Mouse (Mus musculus) hindbrain, embryonic 10.5 days (tissue): ENCODE measurements around the gene Olfr313. TPM values are rescaled to one million over a fixed set of nuclear protein-coding genes. Genes with fewer than 3 reads are reported as not detected.
"Not testable (repeated sequence)": the region's sequence is repeated elsewhere in the genome, so short reads cannot be mapped to it uniquely, and the experiment has no call there.

Experiments
- DNase-seq: peaks from one replicate; pipeline ENCODE4 v3.0.0-alpha.2; 2017; ENCODE audit warnings: low spot score
- H3K27ac ChIP-seq: fragments of 300-500 bp; sonication (generic); 2 replicates; pipeline ENCODE4 v1.5.1; 2016; ENCODE audit warnings: mild to moderate bottlenecking, moderate library complexity
- H3K27me3 ChIP-seq: fragments of 300-500 bp; sonication (generic); 2 replicates; pipeline ENCODE4 v1.6.1; 2016; ENCODE audit warnings: mild to moderate bottlenecking; ENCODE audit not compliant: poor library complexity, insufficient read depth, severe bottlenecking
- H3K36me3 ChIP-seq: fragments of 300-500 bp; sonication (generic); 2 replicates; pipeline ENCODE4 v1.6.1; 2016; ENCODE audit warnings: mild to moderate bottlenecking, moderate library complexity
- H3K4me1 ChIP-seq: fragments of 300-500 bp; sonication (generic); replicated peaks from 2 replicates; pipeline ENCODE4 v1.6.1; 2016; ENCODE audit warnings: mild to moderate bottlenecking
- H3K4me3 ChIP-seq: fragments of 300-500 bp; sonication (generic); 2 replicates; pipeline ENCODE4 v1.5.1; 2016; ENCODE audit warnings: mild to moderate bottlenecking, moderate library complexity
- H3K9me3 ChIP-seq: fragments of 300-500 bp; sonication (generic); 2 replicates; pipeline ENCODE4 v1.6.1; 2016; ENCODE audit warnings: mild to moderate bottlenecking, moderate library complexity
- WGBS: fragments of 180-500 bp; shearing (Covaris S2); methylation state at CpG from one replicate; pipeline ENCODE4 v1.1.7; 2016; 5-methylcytosine and 5-hydroxymethylcytosine counted together
- polyA plus RNA-seq: library from polyadenylated mRNA; unstranded; fragments of >200 nt; fragmentation: Nextera tagmentation; extraction: Ambion mirVana; gene quantifications from 2 replicates; pipeline ENCODE4 v1.2.1, GENCODE M21; 2016

The Olfr313 gene
- not detected in 2 replicates for polyA plus RNA-seq

DNA sequence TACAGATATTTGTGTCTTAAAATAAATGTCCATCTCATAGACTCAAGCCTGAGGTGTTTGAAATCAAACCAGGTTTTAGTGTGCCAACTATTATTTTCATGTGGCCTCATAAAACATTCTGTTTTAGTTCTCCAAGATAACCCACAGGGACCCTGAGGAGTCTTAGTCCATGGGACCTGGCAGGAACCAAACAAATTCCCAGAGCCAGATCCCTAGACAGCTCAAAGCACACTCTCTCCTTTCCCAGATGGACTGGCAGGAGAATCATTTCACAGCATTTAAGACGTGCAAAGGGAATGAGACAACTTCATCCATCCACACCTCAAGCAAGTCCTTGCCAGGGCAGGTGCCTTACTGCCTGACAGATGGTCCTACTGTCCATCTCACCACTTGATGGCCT, at the start of gene Olfr313:
Gene Olfr313 (plus strand): TSS at position 301 of the 400 bp plus-strand sequence.
- 66% methylated on average over 1 of the region's 1 CpGs for WGBS
- H3K27ac ChIP-seq, H3K36me3 ChIP-seq, H3K4me1 ChIP-seq, H3K9me3 ChIP-seq, DNase-seq, H3K4me3 ChIP-seq, H3K27me3 ChIP-seq: not testable (repeated sequence)

GRCm38 (mm10) chr11:58772888-58773287, 41.9 kb upstream of the Olfr313 start, which contains the start of gene Olfr315:
TSS of gene Olfr315 (plus strand) at chr11:58773188.
- H3K27me3 ChIP-seq, result no peaks in the 10 kb centered on the region
- no peak within 1 kb of the TSS for H3K27ac ChIP-seq
- no peak for DNase-seq
- no peak within 1 kb of the TSS for H3K4me3 ChIP-seq
- no peaks in the 10 kb centered on the region for H3K36me3 ChIP-seq
- H3K9me3 ChIP-seq, result no peaks in the 10 kb centered on the region
- no peaks in the 10 kb centered on the region for H3K4me1 ChIP-seq

- Histone ChIP-seq H3K4me3 (no peak within 1 kb of the TSS), H3K4me1 (no peaks in the 10 kb centered on the region; the same call in 1 of the 2 replicates), H3K36me3 (no peaks in the 10 kb centered on the region), H3K27me3 (no peaks in the 10 kb centered on the region), H3K27ac (no peak within 1 kb of the TSS), H3K9me3 (no peaks in the 10 kb centered on the region)
- 81% methylated on average over 6 of the region's 6 CpGs for WGBS
- no peak for DNase-seq
Observed at GRCm38 (mm10) chr11:58782480-58783089, 32.2 kb upstream of the Olfr313 start, which contains the start of gene Olfr314. TSS of gene Olfr314 (plus strand) at chr11:58782952.

- Histone ChIP-seq H3K9me3 (no peaks in the 10 kb centered on the region), H3K27ac (no peak overlapping the region), H3K27me3 (no peaks in the 10 kb centered on the region), H3K36me3 (no peaks in the 10 kb centered on the region), H3K4me1 (peaks cover under 1% of the 10 kb centered on the region), H3K4me3 (no peak overlapping the region)
- 73% methylated on average over 2 of the region's 2 CpGs for WGBS
- no peak for DNase-seq
Observed at GRCm38 (mm10) chr11:58784182-58784581, 30.6 kb upstream of the Olfr313 start.

GRCm38 (mm10) chr11:58787651-58788050, 27.1 kb upstream of the Olfr313 start:
- no peaks in the 10 kb centered on the region for H3K27me3 ChIP-seq
- H3K9me3 ChIP-seq, result no peaks in the 10 kb centered on the region
- no peak for DNase-seq
- H3K4me1 ChIP-seq, result peaks cover 8% of the 10 kb centered on the region
- 89% methylated on average over 10 of the region's 10 CpGs for WGBS
- no peak overlapping the region for H3K27ac ChIP-seq
- H3K36me3 ChIP-seq, result no peaks in the 10 kb centered on the region
- H3K4me3 ChIP-seq, result no peak overlapping the region

GRCm38 (mm10) chr11:58788346-58788745, 26.5 kb upstream of the Olfr313 start:
- no peaks in the 10 kb centered on the region for H3K36me3 ChIP-seq
- H3K4me3 ChIP-seq, result no peak overlapping the region
- no peaks in the 10 kb centered on the region for H3K9me3 ChIP-seq
- no peaks in the 10 kb centered on the region for H3K27me3 ChIP-seq
- no peak for DNase-seq
- H3K4me1 ChIP-seq, result peaks cover 8% of the 10 kb centered on the region
- WGBS, result 83% methylated on average over 8 of the region's 8 CpGs
- H3K27ac ChIP-seq, result no peak overlapping the region

DNA sequence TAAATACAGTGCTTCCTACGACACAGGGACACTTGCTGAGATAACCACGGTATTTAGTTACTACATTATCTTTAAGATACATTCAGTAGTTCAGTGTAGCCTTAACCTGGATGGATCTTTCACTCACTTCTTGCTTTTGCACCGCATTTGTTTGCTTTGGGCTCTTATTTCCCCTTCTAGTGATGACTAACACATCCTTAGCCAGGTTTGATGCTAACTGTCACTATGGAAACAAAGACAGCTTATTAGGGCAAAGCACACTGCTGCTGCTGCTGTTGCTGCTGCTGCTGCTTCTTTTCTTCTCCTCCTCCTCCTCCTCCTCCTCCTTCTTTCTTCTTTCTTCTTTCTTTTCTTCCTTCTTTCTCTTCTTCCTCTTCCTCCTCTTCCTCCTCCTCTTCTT, 25.3 kb upstream of the Olfr313 start:
- Histone ChIP-seq H3K9me3 (no peaks in the 10 kb centered on the region), H3K36me3 (no peaks in the 10 kb centered on the region), H3K27ac (no peak overlapping the region), H3K4me3 (no peak overlapping the region), H3K27me3 (no peaks in the 10 kb centered on the region), H3K4me1 (peaks cover 8% of the 10 kb centered on the region)
- WGBS, result 28% methylated on average over 3 of the region's 3 CpGs
- no peak for DNase-seq

DNA sequence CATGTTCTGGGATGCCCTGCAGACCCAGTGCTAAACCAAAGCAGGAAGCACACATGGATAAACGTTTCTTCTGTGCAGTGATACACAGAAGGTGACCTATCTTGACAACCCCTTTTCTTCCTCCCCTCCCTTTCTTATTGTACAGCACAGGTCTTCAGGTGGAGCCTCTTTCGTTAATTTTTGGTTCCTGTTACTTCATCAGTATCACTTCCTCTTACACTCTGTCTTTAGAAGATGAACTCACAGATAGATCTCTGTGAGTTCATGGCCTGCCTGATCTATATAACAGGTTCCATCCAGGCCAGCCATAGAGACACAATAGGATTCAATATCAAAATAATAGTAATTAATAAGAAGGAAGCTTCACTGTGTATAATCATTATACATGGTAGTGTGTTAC, 24.7 kb upstream of the Olfr313 start:
- WGBS, result 67% methylated on average over 2 of the region's 2 CpGs
- Histone ChIP-seq H3K27ac (no peak overlapping the region), H3K4me1 (peaks cover 8% of the 10 kb centered on the region), H3K4me3 (no peak overlapping the region), H3K9me3 (no peaks in the 10 kb centered on the region), H3K36me3 (no peaks in the 10 kb centered on the region), H3K27me3 (no peaks in the 10 kb centered on the region)
- DNase-seq, result no peak

GRCm38 (mm10) chr11:58790646-58791045, 24.2 kb upstream of the Olfr313 start:
- Histone ChIP-seq H3K4me3 (no peak overlapping the region), H3K36me3 (no peaks in the 10 kb centered on the region), H3K4me1 (peaks cover 8% of the 10 kb centered on the region), H3K27ac (no peak overlapping the region), H3K9me3 (no peaks in the 10 kb centered on the region), H3K27me3 (no peaks in the 10 kb centered on the region)
- 87% methylated on average over 6 of the region's 6 CpGs for WGBS
- DNase-seq, result no peak

DNA sequence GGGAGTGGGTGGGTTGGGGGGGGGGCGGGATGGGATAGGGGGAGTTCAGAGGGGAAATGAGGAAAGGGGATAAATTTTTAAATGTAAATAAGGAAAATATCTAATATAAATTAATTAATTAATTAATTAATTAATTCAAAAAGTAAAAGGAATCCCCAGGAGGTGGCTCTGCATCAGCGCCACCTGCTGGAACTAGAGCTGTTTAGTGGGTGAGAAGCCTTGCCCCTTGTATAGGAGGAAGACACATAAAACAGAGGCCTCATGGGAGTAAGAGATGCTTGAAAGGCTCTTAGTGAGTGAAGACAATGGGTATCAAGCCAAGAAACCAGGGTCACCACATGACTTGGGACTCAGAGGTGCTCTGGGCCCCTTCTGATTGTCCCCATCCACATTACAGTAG, 18.9 kb upstream of the Olfr313 start:
- no peak overlapping the region for H3K27ac ChIP-seq
- H3K4me3 ChIP-seq, result no peak overlapping the region
- no peaks in the 10 kb centered on the region for H3K4me1 ChIP-seq
- no peaks in the 10 kb centered on the region for H3K36me3 ChIP-seq
- DNase-seq, result no peak
- no peaks in the 10 kb centered on the region for H3K27me3 ChIP-seq
- WGBS, result 92% methylated on average over 2 of the region's 2 CpGs
- H3K9me3 ChIP-seq, result no peaks in the 10 kb centered on the region

GRCm38 (mm10) chr11:58796850-58797249, 17.9 kb upstream of the Olfr313 start:
- DNase-seq, result no peak
- Histone ChIP-seq H3K27ac (no peak overlapping the region), H3K36me3 (no peaks in the 10 kb centered on the region), H3K4me1 (peaks cover 9% of the 10 kb centered on the region), H3K9me3 (no peaks in the 10 kb centered on the region), H3K4me3 (no peak overlapping the region), H3K27me3 (no peaks in the 10 kb centered on the region)
- 78% methylated on average over 7 of the region's 7 CpGs for WGBS

DNA sequence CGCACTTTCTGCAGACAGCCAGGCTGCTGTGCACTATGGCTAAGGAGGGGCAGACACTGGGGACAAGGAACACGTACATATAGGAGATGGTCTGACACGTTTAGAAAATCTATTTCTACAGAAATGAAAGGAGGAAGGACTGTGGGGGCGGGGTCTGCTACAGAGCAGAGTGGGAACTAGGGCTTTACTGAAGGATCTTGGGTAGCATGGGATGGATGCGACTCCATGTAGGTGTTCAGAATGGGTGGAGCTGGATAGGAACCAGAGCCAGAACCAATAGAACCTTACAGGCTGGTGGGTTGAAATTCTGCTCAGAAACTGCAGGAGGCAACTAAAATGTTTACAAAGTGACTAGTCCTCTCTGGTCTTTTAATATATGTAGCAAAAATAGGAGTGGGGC, 15.1 kb upstream of the Olfr313 start:
- H3K36me3 ChIP-seq, result no peaks in the 10 kb centered on the region
- H3K4me1 ChIP-seq, result peaks cover 16% of the 10 kb centered on the region
- no peak overlapping the region for H3K27ac ChIP-seq
- DNase-seq, result no peak
- no peaks in the 10 kb centered on the region for H3K9me3 ChIP-seq
- no peaks in the 10 kb centered on the region for H3K27me3 ChIP-seq
- 82% methylated on average over 5 of the region's 5 CpGs for WGBS
- H3K4me3 ChIP-seq, result no peak overlapping the region

DNA sequence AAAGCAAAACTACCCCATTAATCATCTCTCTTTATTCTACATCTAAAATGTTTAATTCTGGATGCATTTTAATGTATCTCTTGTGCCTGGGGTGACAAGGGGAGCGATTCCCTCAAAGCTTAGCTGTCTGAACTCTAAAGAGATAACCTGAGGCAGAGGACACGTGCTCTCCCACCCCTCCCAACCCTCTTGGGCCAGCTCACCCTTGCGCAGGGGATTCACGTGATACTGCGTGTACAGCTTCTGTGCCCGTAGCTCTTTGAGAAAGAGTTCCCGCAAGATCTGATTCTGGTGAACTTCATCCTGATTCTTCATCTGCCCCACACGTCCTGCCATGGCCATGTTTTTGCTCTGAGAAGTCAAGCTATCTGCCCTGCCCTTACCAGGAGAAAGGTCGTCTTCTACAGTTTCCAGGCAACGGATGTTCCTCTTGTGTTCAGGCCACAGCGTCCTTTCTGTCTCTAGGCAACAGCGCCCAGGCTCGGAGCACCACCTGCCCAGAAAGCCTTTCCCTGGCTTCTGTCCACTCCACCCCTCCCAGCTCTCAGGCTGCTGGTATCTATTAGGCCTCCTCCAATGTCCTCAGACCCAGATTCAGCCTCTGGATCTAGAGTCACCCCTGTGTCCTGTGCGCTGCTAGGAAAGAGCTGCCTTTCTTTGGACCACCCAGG, 13.1 kb upstream of the Olfr313 start, which contains the start of gene Fam183b:
Gene Fam183b (minus strand): TSS at position 403 of the 671 bp plus-strand sequence.
- no peaks in the 10 kb centered on the region for H3K9me3 ChIP-seq
- peak within 1 kb of the TSS; percentile 59 for H3K27ac ChIP-seq
- peaks cover 16% of the 10 kb centered on the region for H3K4me1 ChIP-seq
- H3K36me3 ChIP-seq, result no peaks in the 10 kb centered on the region
- no peaks in the 10 kb centered on the region for H3K27me3 ChIP-seq
- DNase-seq, result peak; percentile 64
- 38% methylated on average over 14 of the region's 14 CpGs for WGBS
- H3K4me3 ChIP-seq, result 0 out of 2 replicates have a peak within 1 kb of the TSS, but pooled peaks have one; percentile 23
